Mouse (Mus musculus) adrenal gland, adult (tissue): ENCODE data around the gene Mcoln2.

ENCODE experiments used
- DNase-seq, 2 experiments: peaks; one replicate each; pipeline ENCODE4 v3.0.0; 2022 to 2023; ENCODE audit warnings: low spot score in 1 of 2; ENCODE audit not compliant: inconsistent age in 2 of 2

Mcoln2 gene

GRCm38 (mm10) chr3:146142523-146142922, 7.1 kb upstream of the Mcoln2 start:
- no peak for DNase-seq

GRCm38 (mm10) chr3:146145501-146145900, 4.1 kb upstream of the Mcoln2 start:
- no peak for DNase-seq

- peak in 1 of 2 experiments; percentile 31 for DNase-seq
Measured at GRCm38 (mm10) chr3:146146131-146146530, 3.5 kb upstream of the Mcoln2 start.

GRCm38 (mm10) chr3:146150058-146150400, 396 bp downstream of the Mcoln2 start:
- peak; percentile 27 to 63 for DNase-seq

GRCm38 (mm10) chr3:146150560-146150959, 927 bp downstream of the Mcoln2 start:
- DNase-seq: peak in 1 of 2 experiments; percentile 24

GRCm38 (mm10) chr3:146151328-146151727, 1.7 kb downstream of the Mcoln2 start:
- no peak for DNase-seq

GRCm38 (mm10) chr3:146151755-146152154, 2.1 kb downstream of the Mcoln2 start:
- DNase-seq: no peak

GRCm38 (mm10) chr3:146152348-146152747, 2.7 kb downstream of the Mcoln2 start:
- no peak for DNase-seq

GRCm38 (mm10) chr3:146152913-146153312, 3.3 kb downstream of the Mcoln2 start:
- DNase-seq: no peak

- no peak for DNase-seq
Measured at GRCm38 (mm10) chr3:146153862-146154611, 4.4 kb downstream of the Mcoln2 start.

- DNase-seq: no peak
Measured at GRCm38 (mm10) chr3:146155628-146156576, 6.3 kb downstream of the Mcoln2 start.

GRCm38 (mm10) chr3:146156811-146157210, 7.2 kb downstream of the Mcoln2 start:
- no peak for DNase-seq

GRCm38 (mm10) chr3:146158039-146158438, 8.4 kb downstream of the Mcoln2 start:
- DNase-seq: no peak

- DNase-seq: no peak
Measured at GRCm38 (mm10) chr3:146159360-146159759, 9.7 kb downstream of the Mcoln2 start.

- no peak for DNase-seq
Measured at GRCm38 (mm10) chr3:146162197-146162596, 12.6 kb downstream of the Mcoln2 start.

- no peak for DNase-seq
Measured at GRCm38 (mm10) chr3:146169356-146169755, 19.7 kb downstream of the Mcoln2 start.

- no peak for DNase-seq
Measured at GRCm38 (mm10) chr3:146173030-146173429, 23.4 kb downstream of the Mcoln2 start.

- DNase-seq: no peak
Measured at GRCm38 (mm10) chr3:146174215-146174614, 24.6 kb downstream of the Mcoln2 start.

GRCm38 (mm10) chr3:146177295-146177694, 27.7 kb downstream of the Mcoln2 start:
- DNase-seq: no peak

GRCm38 (mm10) chr3:146177748-146178582, 28.3 kb downstream of the Mcoln2 start:
- DNase-seq: peak; percentile 72 to 93

GRCm38 (mm10) chr3:146180341-146180740, 30.7 kb downstream of the Mcoln2 start:
- DNase-seq: no peak
